Mouse (Mus musculus): ENCODE data around the gene Aurka. TPM values are rescaled to one million over a fixed set of nuclear protein-coding genes. Genes with fewer than 3 reads are reported as not detected.

Aurka gene
- polyA plus RNA-seq, 1 experiment: 1.7 TPM

- no peaks in the 10 kb centered on the region for H3K4me1 ChIP-seq (ENCODE audit: control insufficient read depth, insufficient read depth, low read length)
- H3K4me3 ChIP-seq (ENCODE audit: insufficient read depth, low read length): no peak overlapping the region
- TF ChIP-seq CTCF (IDR thresholded peaks at IDR 0.05; ENCODE audit: extremely low read depth, insufficient read depth, low read length) (no peak), POLR2A (IDR thresholded peaks at IDR 0.05; ENCODE audit: extremely low read depth, insufficient read depth, low read length) (no peak)
- H3K27ac ChIP-seq (ENCODE audit: insufficient read depth, low read length): no peak overlapping the region
These were observed 35.8 kb upstream of the Aurka start for GRCm38 (mm10) chr2:172406173-172406572.

- H3K27ac ChIP-seq (ENCODE audit: insufficient read depth, low read length): no peak overlapping the region
- H3K4me1 ChIP-seq (ENCODE audit: control insufficient read depth, insufficient read depth, low read length): no peaks in the 10 kb centered on the region
- H3K4me3 ChIP-seq (ENCODE audit: insufficient read depth, low read length): no peak overlapping the region
- TF ChIP-seq CTCF (IDR thresholded peaks at IDR 0.05; ENCODE audit: extremely low read depth, insufficient read depth, low read length) (no peak), POLR2A (IDR thresholded peaks at IDR 0.05; ENCODE audit: extremely low read depth, insufficient read depth, low read length) (no peak)
These were observed 34.7 kb upstream of the Aurka start for GRCm38 (mm10) chr2:172405011-172405410.

- no peak overlapping the region for H3K4me3 ChIP-seq (ENCODE audit: insufficient read depth, low read length)
- H3K27ac ChIP-seq (ENCODE audit: insufficient read depth, low read length): no peak overlapping the region
- TF ChIP-seq CTCF (IDR thresholded peaks at IDR 0.05; ENCODE audit: extremely low read depth, insufficient read depth, low read length) (no peak), POLR2A (IDR thresholded peaks at IDR 0.05; ENCODE audit: extremely low read depth, insufficient read depth, low read length) (no peak)
- H3K4me1 ChIP-seq (ENCODE audit: control insufficient read depth, insufficient read depth, low read length): no peaks in the 10 kb centered on the region
These were observed 33.9 kb upstream of the Aurka start for GRCm38 (mm10) chr2:172404239-172404638.

GRCm38 (mm10) chr2:172401116-172401825 lies 30.9 kb upstream of the Aurka start:
- no peak overlapping the region for H3K27ac ChIP-seq (ENCODE audit: insufficient read depth, low read length)

GRCm38 (mm10) chr2:172399901-172400300 lies 29.6 kb upstream of the Aurka start:
- no peaks in the 10 kb centered on the region for H3K4me1 ChIP-seq (ENCODE audit: control insufficient read depth, insufficient read depth, low read length)
- no peak overlapping the region for H3K4me3 ChIP-seq (ENCODE audit: insufficient read depth, low read length)
- TF ChIP-seq POLR2A (IDR thresholded peaks at IDR 0.05; ENCODE audit: extremely low read depth, insufficient read depth, low read length) (no peak), CTCF (IDR thresholded peaks at IDR 0.05; ENCODE audit: extremely low read depth, insufficient read depth, low read length) (no peak)
- no peak overlapping the region for H3K27ac ChIP-seq (ENCODE audit: insufficient read depth, low read length)

More at GRCm38 (mm10) chr2:172401116-172401825, 30.9 kb upstream of the Aurka start:
- no peaks in the 10 kb centered on the region for H3K4me1 ChIP-seq (ENCODE audit: control insufficient read depth, insufficient read depth, low read length)
- TF ChIP-seq POLR2A (IDR thresholded peaks at IDR 0.05; ENCODE audit: extremely low read depth, insufficient read depth, low read length) (no peak), CTCF (IDR thresholded peaks at IDR 0.05; ENCODE audit: extremely low read depth, insufficient read depth, low read length) (no peak)
- H3K4me3 ChIP-seq (ENCODE audit: insufficient read depth, low read length): no peak overlapping the region

GRCm38 (mm10) chr2:172395961-172396360 lies 25.6 kb upstream of the Aurka start:
- H3K27ac ChIP-seq (ENCODE audit: insufficient read depth, low read length): no peak overlapping the region
- TF ChIP-seq CTCF (IDR thresholded peaks at IDR 0.05; ENCODE audit: extremely low read depth, insufficient read depth, low read length) (no peak), POLR2A (IDR thresholded peaks at IDR 0.05; ENCODE audit: extremely low read depth, insufficient read depth, low read length) (no peak)
- H3K4me1 ChIP-seq (ENCODE audit: control insufficient read depth, insufficient read depth, low read length): peaks cover 3% of the 10 kb centered on the region
- H3K4me3 ChIP-seq (ENCODE audit: insufficient read depth, low read length): no peak overlapping the region

DNA sequence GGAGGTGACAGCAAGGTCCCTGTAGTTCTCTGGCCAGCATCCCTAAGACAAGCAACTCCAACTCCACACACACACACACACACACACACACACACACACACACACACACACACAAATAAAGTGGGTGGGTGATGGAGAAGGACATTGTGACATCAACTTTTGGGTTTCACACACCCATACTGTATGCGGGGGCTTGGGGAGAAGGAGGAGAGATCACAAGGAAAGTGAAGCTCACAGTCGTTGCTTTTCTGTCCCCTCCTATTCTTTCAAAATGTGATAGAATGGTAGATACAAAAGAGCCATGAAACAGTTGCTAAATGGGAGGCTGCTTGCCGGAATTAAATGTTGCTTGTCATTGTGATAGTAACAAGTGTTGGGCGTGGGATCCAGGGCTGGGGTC lies 24.3 kb upstream of the Aurka start:
- Histone ChIP-seq H3K4me1 (ENCODE audit: control insufficient read depth, insufficient read depth, low read length) (peaks cover 5% of the 10 kb centered on the region), H3K4me3 (ENCODE audit: insufficient read depth, low read length) (no peak overlapping the region), H3K27ac (ENCODE audit: insufficient read depth, low read length) (no peak overlapping the region)
- TF ChIP-seq CTCF (IDR thresholded peaks at IDR 0.05; ENCODE audit: extremely low read depth, insufficient read depth, low read length) (no peak), POLR2A (IDR thresholded peaks at IDR 0.05; ENCODE audit: extremely low read depth, insufficient read depth, low read length) (no peak)

DNA sequence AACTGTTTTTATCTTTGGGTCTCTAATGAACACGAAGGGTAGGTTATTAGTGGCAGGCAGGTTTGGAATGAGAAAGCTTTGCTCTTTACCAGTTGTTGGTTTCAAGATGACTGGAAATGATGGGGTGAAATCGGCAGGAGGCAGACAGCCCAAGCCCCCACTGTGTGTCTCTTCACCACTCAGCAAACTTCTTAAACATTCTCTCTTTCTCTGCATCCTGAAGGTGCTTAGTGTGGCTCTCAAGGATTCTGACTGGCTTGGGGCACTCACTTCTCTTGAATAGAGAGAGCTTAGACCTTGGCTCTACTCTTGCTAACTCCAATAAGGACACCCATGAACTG lies 23.7 kb upstream of the Aurka start:
- H3K4me1 ChIP-seq (ENCODE audit: control insufficient read depth, insufficient read depth, low read length): peaks cover 5% of the 10 kb centered on the region
- no peak overlapping the region for H3K4me3 ChIP-seq (ENCODE audit: insufficient read depth, low read length)
- H3K27ac ChIP-seq (ENCODE audit: insufficient read depth, low read length): no peak overlapping the region
- TF ChIP-seq CTCF (IDR thresholded peaks at IDR 0.05; ENCODE audit: extremely low read depth, insufficient read depth, low read length): no peak
- TF ChIP-seq POLR2A (IDR thresholded peaks at IDR 0.05; ENCODE audit: extremely low read depth, insufficient read depth, low read length): no peak

DNA sequence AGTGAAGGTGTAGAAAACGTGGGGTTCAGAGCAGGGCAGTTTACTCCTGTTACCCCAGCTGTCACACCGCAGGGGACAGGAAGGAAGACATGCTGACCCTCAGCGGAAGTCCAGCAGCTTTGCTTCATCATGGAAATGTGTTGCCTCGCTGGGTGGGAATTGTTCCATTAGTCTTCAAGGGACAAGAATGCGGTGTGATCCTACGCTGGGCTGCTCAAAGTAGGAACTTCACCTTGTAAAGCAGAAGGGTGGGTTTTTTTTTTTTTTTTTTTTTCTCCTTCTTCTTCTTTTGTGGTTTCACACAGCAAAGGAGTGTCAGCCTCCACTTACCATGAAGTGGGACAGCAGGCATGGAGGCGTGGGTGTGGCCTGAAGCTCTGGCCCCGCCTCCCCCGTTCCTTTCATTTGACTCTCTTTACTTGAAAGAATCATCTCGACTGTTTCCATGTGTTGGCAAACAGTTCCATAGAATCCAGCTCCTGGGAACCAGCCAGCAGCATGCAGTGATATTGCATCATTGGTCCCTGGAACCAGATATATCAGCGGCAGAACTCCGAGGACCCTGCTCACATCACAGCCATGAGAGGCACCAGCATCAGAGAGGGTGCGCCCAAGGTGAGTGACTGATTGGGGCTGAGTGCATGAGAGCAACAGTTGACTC lies 23.2 kb upstream of the Aurka start, which contains the start of gene Cass4:
Cass4 (plus strand) TSS at position 404 of the 661 bp plus-strand sequence.
- no peak for TF ChIP-seq POLR2A (IDR thresholded peaks at IDR 0.05; ENCODE audit: extremely low read depth, insufficient read depth, low read length)
- no peak for TF ChIP-seq CTCF (IDR thresholded peaks at IDR 0.05; ENCODE audit: extremely low read depth, insufficient read depth, low read length)
- Histone ChIP-seq H3K4me1 (ENCODE audit: control insufficient read depth, insufficient read depth, low read length) (peaks cover 5% of the 10 kb centered on the region), H3K27ac (ENCODE audit: insufficient read depth, low read length) (no peak within 1 kb of the TSS), H3K4me3 (ENCODE audit: insufficient read depth, low read length) (no peak within 1 kb of the TSS)

DNA sequence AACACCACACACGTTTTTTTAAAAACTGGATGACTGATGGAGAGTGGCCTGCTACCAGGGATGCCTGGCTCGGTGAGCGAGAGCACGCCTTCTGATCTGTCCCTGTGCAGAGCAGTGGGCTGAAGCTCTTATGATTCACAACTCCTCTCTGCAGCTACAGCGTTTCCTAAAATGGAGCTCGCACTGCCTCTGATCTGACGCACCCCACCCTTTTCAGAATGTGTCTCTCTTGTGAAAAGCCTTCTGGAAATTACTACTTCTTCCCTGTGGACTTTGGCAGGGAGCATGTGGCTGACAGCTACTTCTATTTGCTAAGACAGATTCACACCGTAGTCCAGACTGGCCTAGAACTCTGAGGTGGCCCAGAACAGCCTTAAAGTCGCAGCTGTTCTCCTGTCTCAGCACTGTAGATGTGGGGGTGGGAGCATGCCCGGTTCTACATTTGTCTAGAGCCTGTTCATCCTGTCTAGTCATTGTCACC lies 21.7 kb upstream of the Aurka start:
- TF ChIP-seq CTCF (IDR thresholded peaks at IDR 0.05; ENCODE audit: extremely low read depth, insufficient read depth, low read length): no peak
- no peak for TF ChIP-seq POLR2A (IDR thresholded peaks at IDR 0.05; ENCODE audit: extremely low read depth, insufficient read depth, low read length)
- no peak overlapping the region for H3K4me3 ChIP-seq (ENCODE audit: insufficient read depth, low read length)
- H3K4me1 ChIP-seq (ENCODE audit: control insufficient read depth, insufficient read depth, low read length): peaks cover 5% of the 10 kb centered on the region
- H3K27ac ChIP-seq (ENCODE audit: insufficient read depth, low read length): no peak overlapping the region
